Comparison of ENCODE assay signal across 17 mouse cellular contexts in the genomic region with DNA sequence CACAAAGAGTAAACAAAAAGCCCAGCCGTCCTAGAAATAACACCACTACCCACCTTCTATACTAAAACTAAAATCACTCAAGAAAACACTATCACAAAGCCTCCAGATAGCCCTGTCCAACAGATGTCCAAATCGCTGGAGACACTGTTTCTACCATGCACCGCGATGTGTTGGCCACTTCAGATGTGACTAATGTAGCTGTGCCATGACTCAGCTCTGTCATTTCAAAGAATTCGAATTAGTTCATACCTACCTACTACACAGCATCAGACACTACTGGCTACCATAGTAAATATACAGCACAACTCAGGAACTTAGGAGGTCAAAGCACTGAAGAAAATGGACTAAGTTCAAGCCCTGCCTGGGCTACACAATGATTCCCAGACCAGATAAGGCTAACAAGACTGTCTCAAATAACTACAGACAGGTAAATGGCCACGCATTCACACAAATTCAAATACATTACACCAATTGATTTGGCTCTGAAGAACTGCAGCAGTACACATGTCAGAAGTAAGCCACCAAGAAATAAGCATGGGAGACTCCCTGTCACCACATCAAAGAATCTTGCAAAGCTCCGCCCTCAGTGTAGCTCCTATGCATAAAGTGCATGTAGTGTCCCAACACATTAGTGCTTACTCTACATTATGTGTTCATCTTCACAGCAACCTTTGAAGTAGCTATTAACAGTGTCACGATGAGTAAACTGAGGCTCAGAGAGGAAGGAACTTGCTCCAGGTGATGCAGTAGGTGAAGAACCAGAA. TPM values are rescaled to one million over a fixed set of nuclear protein-coding genes. Genes with fewer than 3 reads are reported as not detected.
A peak's percentile ranks its signal among the peaks of the same experiment; 100 is the strongest.
DNase-seq lines count a peak whose midpoint lies in the region; ATAC-seq lines count a peak whose summit lies in the region.
"Had no signal": no experiment of that assay in that cellular context is flagged by ENCODE, and none has a peak within 500 bp of the region (broad histone marks: within the 10 kb centered on the region; RNA-seq: fewer than 3 reads in every experiment).

No protein-coding gene starts in this region.

- no peak overlapping the region for H3K4me3 ChIP-seq in heart, embryonic 14.5 days (ENCODE audit: control insufficient read depth in 1 of 2, insufficient read depth in 1 of 2, low read depth in 1 of 2, low read length in 2 of 2)
- H3K4me3 ChIP-seq: kidney, embryonic 15.5 days had no signal

- H3K9ac ChIP-seq in heart, embryonic 14.5 days (ENCODE audit: low read length) = peak overlapping the region; percentile 54
- H3K9ac ChIP-seq: kidney, embryonic 15.5 days had no signal

- peaks cover 16 to 60% of the 10 kb centered on the region in 2 experiments for H3K4me1 ChIP-seq in heart, embryonic 14.5 days (ENCODE audit: control insufficient read depth in 2 of 2, insufficient read depth in 2 of 2, low read length in 2 of 2)

- H3K4me2 ChIP-seq in heart, embryonic 14.5 days (ENCODE audit: low read length) = peak overlapping the region; percentile 38
- H3K4me2 ChIP-seq: kidney, embryonic 15.5 days had no signal

- no peaks in the 10 kb centered on the region for H3K27me3 ChIP-seq in heart, embryonic 14.5 days (ENCODE audit: control insufficient read depth, insufficient read depth, low read length)
- H3K27me3 ChIP-seq: kidney, embryonic 15.5 days had no signal

- WGBS in heart, embryonic 14.5 days = 55% methylated on average over 8 of the region's 8 CpGs

- peaks cover 4% of the 10 kb centered on the region; the same call in 1 of the 2 replicates for H3K36me3 ChIP-seq in heart, embryonic 14.5 days (ENCODE audit: control insufficient read depth, insufficient read depth, low read length)
- H3K36me3 ChIP-seq: kidney, embryonic 15.5 days had no signal

- H3K9me3 ChIP-seq in heart, embryonic 14.5 days (ENCODE audit: control insufficient read depth, low read length) = no peaks in the 10 kb centered on the region
- H3K9me3 ChIP-seq: kidney, embryonic 15.5 days had no signal

- ATAC-seq in heart, embryonic 14.5 days (ENCODE audit: insufficient number of reproducible peaks, insufficient read depth, low FRiP score, low read depth) = no peak
- no peak for ATAC-seq in erythroid progenitor cell, adult 5-6 weeks (replicated peaks; ENCODE audit: low FRiP score, poor library complexity, severe bottlenecking)

- peak; percentile 49 for DNase-seq in adrenal gland, adult 2 months
- DNase-seq in adrenal gland, adult 18-20 months (ENCODE audit: low spot score in 2 of 2) = no peak
- DNase-seq in heart, postnatal 4 days = no peak
- DNase-seq in c-Kit-positive CD71-positive TER-119-positive erythroid progenitor cells, embryonic 14.5 days (ENCODE audit: low spot score) = peak; percentile 10
- DNase-seq in thymus, postnatal 4 days = peak; percentile 27
- no peak for DNase-seq in urinary bladder, postnatal 25 days (ENCODE audit: low spot score)
- DNase-seq: cerebellum, postnatal 14 days; layer of hippocampus, adult 9-11 months; liver; lung, adult 2 months; right cerebral cortex, adult 18-20 months had no signal

- peak overlapping the region; percentile 14 to 71; a peak in 3 of 4 replicates for H3K27ac ChIP-seq in heart, embryonic 14.5 days (replicated peaks in 1 of 2; ENCODE audit: control insufficient read depth in 1 of 2, insufficient read depth in 1 of 2, low read depth in 2 of 2, low read length in 2 of 2)
- H3K27ac ChIP-seq: kidney, embryonic 15.5 days had no signal

RNA-seq across cellular contexts. Expression of a gene that starts 35.5 kb away (rescaled TPM):
- total RNA-seq in adrenal gland, adult 2 months (2021) = 100 to 1,000 TPM; 116 to 136 TPM
- 28.8 and 30.6 TPM in 2 replicates for polyA plus RNA-seq in adrenal gland, adult 2 months (2012; rRNA removed)
- 100 to 1,000 TPM; 116 to 139 TPM for total RNA-seq in adrenal gland, adult 18-20 months (2021)
- 72.7 and 74.0 TPM in 2 replicates for polyA plus RNA-seq in heart, embryonic 14.5 days (2014; fragmentation: Nextera tagmentation; extraction: Ambion mirVana)
- 100 to 1,000 TPM; 221 to 237 TPM for total RNA-seq in heart, postnatal 4 days (2021)
- total RNA-seq in erythroid progenitor cell, adult 5-6 weeks (2015; ENCODE audit: low replicate concordance) = 18.0 and 25.9 TPM in 2 replicates
- 13.8 and 18.4 TPM in 2 replicates for total RNA-seq in erythroid progenitor cell, adult 5-6 weeks (2017; ENCODE audit: low replicate concordance)

RNA-seq across cellular contexts. Expression of a gene that starts 47.9 kb away (rescaled TPM):
- 10 to 100 TPM; 16.0 to 23.6 TPM for total RNA-seq in adrenal gland, adult 2 months (2021)
- 8.5 and 11.9 TPM in 2 replicates for polyA plus RNA-seq in adrenal gland, adult 2 months (2012; rRNA removed)
- 10 to 100 TPM in 1 of 2 experiments, 1 to 10 TPM in 1; 7.0 to 11.9 TPM for total RNA-seq in adrenal gland, adult 18-20 months (2021)
- 0.05 TPM in 1 of 2 replicates, not detected in the other for polyA plus RNA-seq in heart, embryonic 14.5 days (2014; fragmentation: Nextera tagmentation; extraction: Ambion mirVana)
- under 1 TPM; 0.11 to 0.19 TPM for total RNA-seq in heart, postnatal 4 days (2021)
- not detected in 2 replicates for total RNA-seq in erythroid progenitor cell, adult 5-6 weeks (2015; ENCODE audit: low replicate concordance)
- not detected in 2 replicates for total RNA-seq in erythroid progenitor cell, adult 5-6 weeks (2017; ENCODE audit: low replicate concordance)
- total RNA-seq: granulocyte monocyte progenitor cell, adult 5-6 weeks; megakaryocyte progenitor cell, adult 5-6 weeks; monocyte, adult 5-6 weeks had no signal

Comparison
In these comparisons a context has a peak if more than half of its experiments do, and no peak if none do; other contexts are left out.
1. DNase-seq: peak in adrenal gland, adult 2 months (single experiment), c-Kit-positive CD71-positive TER-119-positive erythroid progenitor cells, embryonic 14.5 days (single experiment) and thymus, postnatal 4 days (single experiment); none in adrenal gland, adult 18-20 months (0 of 2), heart, postnatal 4 days (single experiment) and urinary bladder, postnatal 25 days (single experiment).
2. RNA of a gene that starts 35.5 kb away (total RNA-seq): 221 to 237 TPM in heart, postnatal 4 days, 116 to 139 TPM in adrenal gland, adult 18-20 months and 116 to 136 TPM in adrenal gland, adult 2 months; 13.8 to 25.9 TPM in erythroid progenitor cell, adult 5-6 weeks; every median in the first group is over 4 times any median in the second.
3. RNA of a gene that starts 47.9 kb away (total RNA-seq): 16.0 to 23.6 TPM in adrenal gland, adult 2 months and 7.0 to 11.9 TPM in adrenal gland, adult 18-20 months; 0.11 to 0.19 TPM in heart, postnatal 4 days and not detected in erythroid progenitor cell, adult 5-6 weeks; every median in the first group is over 4 times any median in the second.